Mouse (Mus musculus) stomach, postnatal 0 days (tissue): ENCODE measurements around the gene Acbd6.

Source experiments
- CTCF ChIP-seq: IDR thresholded peaks from 2 replicates; pipeline ENCODE4 v1.5.1; 2016; ENCODE audit warnings: antibody characterized with exemption, low read depth, mild to moderate bottlenecking, moderate library complexity
- EP300 ChIP-seq: optimal IDR thresholded peaks from 2 replicates; pipeline ENCODE3; 2016; ENCODE audit warnings: antibody characterized with exemption

GRCm38 (mm10) chr1:155569340-155569739 is 11.4 kb downstream of the Acbd6 start:
- TF ChIP-seq CTCF = no peak
- no peak for TF ChIP-seq EP300
